Comparison of ENCODE assay signal across 28 mouse cellular contexts in the genomic region with DNA sequence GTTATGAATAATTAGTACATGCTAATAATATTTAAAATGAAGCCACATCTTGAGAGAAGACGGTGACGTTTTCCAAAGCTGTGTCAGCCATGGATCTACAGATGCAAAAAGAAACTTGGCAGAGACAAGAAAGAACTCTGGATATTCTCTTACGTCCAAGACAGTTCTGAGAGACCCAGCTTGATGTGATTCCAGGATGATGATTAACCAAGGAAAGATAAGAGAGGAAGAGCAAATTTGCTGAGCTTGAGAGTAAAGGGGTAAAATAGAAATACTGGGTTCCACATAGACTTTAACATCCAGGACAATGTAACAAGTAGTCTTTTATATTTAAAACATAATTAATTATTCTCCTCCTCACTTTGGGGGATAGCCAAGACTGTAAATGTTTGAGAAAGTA. TPM values are rescaled to one million over a fixed set of nuclear protein-coding genes. Genes with fewer than 3 reads are reported as not detected.
DNase-seq lines count a peak whose midpoint lies in the region; ATAC-seq and TF ChIP-seq lines count a peak whose summit lies in the region.
"Had no signal": no experiment of that assay in that cellular context is flagged by ENCODE, and none has a peak within 500 bp of the region (broad histone marks: within the 10 kb centered on the region; RNA-seq: fewer than 3 reads in every experiment).

No protein-coding gene starts in this region.

- TF ChIP-seq CTCF in kidney, postnatal 0 days (IDR thresholded peaks at IDR 0.05; ENCODE audit: low read depth) = no peak
- TF ChIP-seq CTCF in intestine, postnatal 0 days (IDR thresholded peaks at IDR 0.05; ENCODE audit: low read depth) = no peak

- no peak overlapping the region for H3K4me3 ChIP-seq in kidney, postnatal 0 days (replicated peaks; ENCODE audit: low read depth, low read length)
- no peak overlapping the region for H3K4me3 ChIP-seq in liver, embryonic 16.5 days (ENCODE audit: low read depth, low read length)
- no peak overlapping the region for H3K4me3 ChIP-seq in intestine, postnatal 0 days (ENCODE audit: low read depth, low read length)
- H3K4me3 ChIP-seq: embryonic facial prominence, embryonic 13.5 days; embryonic facial prominence, embryonic 15.5 days; erythroblast, embryonic 14.5 days; forebrain, embryonic 10.5 days; forebrain, embryonic 12.5 days had no signal

- no peak for ATAC-seq in kidney, postnatal 0 days (replicated peaks; ENCODE audit: low FRiP score, low read depth)
- no peak for ATAC-seq in liver, embryonic 16.5 days (ENCODE audit: low read depth)
- ATAC-seq in intestine, postnatal 0 days = no peak
- ATAC-seq: activated CD4-positive, CD25-positive, alpha-beta regulatory T cell, adult 4 months; CD4-positive, CD25-positive, alpha-beta regulatory T cell, adult 4 months; forebrain, embryonic 14.5 days; Patski had no signal

- peak; percentile 9 for DNase-seq in kidney, postnatal 0 days (ENCODE audit: low spot score)
- DNase-seq in kidney, postnatal 10 days = no peak
- no peak for DNase-seq in liver
- DNase-seq in right cerebral cortex, postnatal 25 days = no peak
- no peak for DNase-seq in spleen, adult 18-20 months
- DNase-seq: adrenal gland, adult 8-10 months; adrenal gland, postnatal 14 days; adrenal gland, postnatal 36 days; B cell, adult 2 months; cerebellum, adult 11-12 months; cerebellum, adult 2 months; cerebellum, adult 9-10 months; cerebellum, postnatal 10 days; cerebellum, postnatal 25 days had no signal

- no peak overlapping the region for H3K4me2 ChIP-seq in kidney, postnatal 0 days (ENCODE audit: low read length)
- H3K4me2 ChIP-seq in liver, embryonic 16.5 days (ENCODE audit: low read depth, low read length) = 0 out of 2 replicates have a peak overlapping the region, but pooled peaks have one; percentile 9
- H3K4me2 ChIP-seq in intestine, postnatal 0 days (replicated peaks; ENCODE audit: low read depth) = peak overlapping the region; percentile 44
- H3K4me2 ChIP-seq: embryonic facial prominence, embryonic 13.5 days; embryonic facial prominence, embryonic 15.5 days; forebrain, embryonic 12.5 days had no signal

- WGBS in kidney, postnatal 0 days = 61% methylated on average over 3 of the region's 3 CpGs
- WGBS in liver, embryonic 16.5 days (ENCODE audit: insufficient replicate concordance) = 65% methylated on average over 3 of the region's 3 CpGs
- 28% methylated on average over 3 of the region's 3 CpGs for WGBS in intestine, postnatal 0 days

- H3K27me3 ChIP-seq in kidney, postnatal 0 days (ENCODE audit: insufficient read depth, low read length) = no peaks in the 10 kb centered on the region
- no peaks in the 10 kb centered on the region for H3K27me3 ChIP-seq in liver, embryonic 16.5 days (ENCODE audit: control insufficient read depth, insufficient read depth, low read depth, low read length)
- H3K27me3 ChIP-seq in intestine, postnatal 0 days (replicated peaks; ENCODE audit: control insufficient read depth, insufficient read depth, low read length) = no peaks in the 10 kb centered on the region
- H3K27me3 ChIP-seq: CH12.LX; embryonic facial prominence, embryonic 13.5 days; embryonic facial prominence, embryonic 15.5 days; forebrain, embryonic 12.5 days; Patski had no signal

- no peaks in the 10 kb centered on the region for H3K9me3 ChIP-seq in kidney, postnatal 0 days (replicated peaks; ENCODE audit: low read length)
- H3K9me3 ChIP-seq in liver, embryonic 16.5 days (replicated peaks; ENCODE audit: control insufficient read depth, low read length) = no peaks in the 10 kb centered on the region; the same call in 1 of the 2 replicates
- no peaks in the 10 kb centered on the region for H3K9me3 ChIP-seq in intestine, postnatal 0 days (ENCODE audit: control insufficient read depth)
- H3K9me3 ChIP-seq: embryonic facial prominence, embryonic 13.5 days; embryonic facial prominence, embryonic 15.5 days; forebrain, embryonic 10.5 days; forebrain, embryonic 12.5 days; G1E had no signal

- 0 out of 2 replicates have a peak, but pooled peaks cover 2% of the 10 kb centered on the region for H3K4me1 ChIP-seq in kidney, postnatal 0 days (replicated peaks; ENCODE audit: insufficient read depth, low read length)
- H3K4me1 ChIP-seq in liver, embryonic 16.5 days (ENCODE audit: control insufficient read depth, low read depth, low read length) = no peaks in the 10 kb centered on the region
- peaks cover 4% of the 10 kb centered on the region; the same call in 1 of the 2 replicates for H3K4me1 ChIP-seq in intestine, postnatal 0 days (replicated peaks; ENCODE audit: control insufficient read depth, insufficient read depth, low read length)
- H3K4me1 ChIP-seq: embryonic facial prominence, embryonic 13.5 days; embryonic facial prominence, embryonic 15.5 days; forebrain, embryonic 10.5 days; forebrain, embryonic 12.5 days had no signal

- no peak overlapping the region for H3K9ac ChIP-seq in kidney, postnatal 0 days (ENCODE audit: low read depth, low read length)
- no peak overlapping the region for H3K9ac ChIP-seq in liver, embryonic 16.5 days (ENCODE audit: low read depth, low read length)
- no peak overlapping the region for H3K9ac ChIP-seq in intestine, postnatal 0 days (ENCODE audit: low read depth, low read length)
- H3K9ac ChIP-seq: embryonic facial prominence, embryonic 13.5 days; embryonic facial prominence, embryonic 15.5 days; forebrain, embryonic 12.5 days had no signal

- H3K36me3 ChIP-seq in kidney, postnatal 0 days (ENCODE audit: insufficient read depth, low read length) = no peaks in the 10 kb centered on the region
- no peaks in the 10 kb centered on the region for H3K36me3 ChIP-seq in liver, embryonic 16.5 days (ENCODE audit: control insufficient read depth, insufficient read depth)
- H3K36me3 ChIP-seq in intestine, postnatal 0 days (ENCODE audit: control insufficient read depth, insufficient read depth) = no peaks in the 10 kb centered on the region
- H3K36me3 ChIP-seq: embryonic facial prominence, embryonic 13.5 days; embryonic facial prominence, embryonic 15.5 days; forebrain, embryonic 10.5 days; forebrain, embryonic 12.5 days; G1E had no signal

- H3K27ac ChIP-seq in kidney, postnatal 0 days = no peak overlapping the region
- H3K27ac ChIP-seq in liver, embryonic 16.5 days (ENCODE audit: low read length) = no peak overlapping the region
- H3K27ac ChIP-seq in intestine, postnatal 0 days (ENCODE audit: low read depth, low read length) = no peak overlapping the region
- H3K27ac ChIP-seq: embryonic facial prominence, embryonic 13.5 days; embryonic facial prominence, embryonic 15.5 days; forebrain, embryonic 10.5 days; forebrain, embryonic 12.5 days had no signal

RNA-seq across cellular contexts. Expression of a gene that starts 40.0 kb away (rescaled TPM):
- 12.0 and 12.4 TPM in 2 replicates for polyA plus RNA-seq in kidney, postnatal 0 days (2015; fragmentation: Nextera tagmentation; extraction: Ambion mirVana)
- 7.4 and 8.4 TPM in 2 replicates for polyA plus RNA-seq in liver, embryonic 16.5 days (2015; fragmentation: Nextera tagmentation; extraction: Ambion mirVana)
- polyA plus RNA-seq in intestine, postnatal 0 days (2015; fragmentation: Nextera tagmentation; extraction: Ambion mirVana) = 117 and 139 TPM in 2 replicates
- polyA plus RNA-seq: activated CD4-positive, CD25-positive, alpha-beta regulatory T cell, adult 4 months; CD4-positive, CD25-positive, alpha-beta regulatory T cell, adult 4 months; embryonic facial prominence, embryonic 11.5 days; embryonic facial prominence, embryonic 13.5 days; embryonic facial prominence, embryonic 15.5 days; erythroblast, embryonic 14.5 days; forebrain, embryonic 10.5 days; forebrain, embryonic 12.5 days; G1E had no signal

RNA-seq across cellular contexts. Expression of a gene that starts 47.6 kb away (rescaled TPM):
- polyA plus RNA-seq in kidney, postnatal 0 days (2015; fragmentation: Nextera tagmentation; extraction: Ambion mirVana) = 0.29 and 0.61 TPM in 2 replicates
- polyA plus RNA-seq in liver, embryonic 16.5 days (2015; fragmentation: Nextera tagmentation; extraction: Ambion mirVana) = 0.06 TPM in 1 of 2 replicates, not detected in the other
- 0.03 TPM in 1 of 2 replicates, not detected in the other for polyA plus RNA-seq in intestine, postnatal 0 days (2015; fragmentation: Nextera tagmentation; extraction: Ambion mirVana)
- polyA plus RNA-seq: CD4-positive, CD25-positive, alpha-beta regulatory T cell, adult 4 months; embryonic facial prominence, embryonic 13.5 days; erythroblast, embryonic 14.5 days; G1E had no signal
